Mouse (Mus musculus) embryo, embryonic 11 days (tissue): ENCODE data around the gene Palld.

Experiments
- DNase-seq: peaks from one replicate; pipeline ENCODE4 v3.0.0-alpha.2; 2015

Palld gene

GRCm38 (mm10) chr8:61625656-61626210, 276.8 kb downstream of the Palld start:
- no peak for DNase-seq

DNA sequence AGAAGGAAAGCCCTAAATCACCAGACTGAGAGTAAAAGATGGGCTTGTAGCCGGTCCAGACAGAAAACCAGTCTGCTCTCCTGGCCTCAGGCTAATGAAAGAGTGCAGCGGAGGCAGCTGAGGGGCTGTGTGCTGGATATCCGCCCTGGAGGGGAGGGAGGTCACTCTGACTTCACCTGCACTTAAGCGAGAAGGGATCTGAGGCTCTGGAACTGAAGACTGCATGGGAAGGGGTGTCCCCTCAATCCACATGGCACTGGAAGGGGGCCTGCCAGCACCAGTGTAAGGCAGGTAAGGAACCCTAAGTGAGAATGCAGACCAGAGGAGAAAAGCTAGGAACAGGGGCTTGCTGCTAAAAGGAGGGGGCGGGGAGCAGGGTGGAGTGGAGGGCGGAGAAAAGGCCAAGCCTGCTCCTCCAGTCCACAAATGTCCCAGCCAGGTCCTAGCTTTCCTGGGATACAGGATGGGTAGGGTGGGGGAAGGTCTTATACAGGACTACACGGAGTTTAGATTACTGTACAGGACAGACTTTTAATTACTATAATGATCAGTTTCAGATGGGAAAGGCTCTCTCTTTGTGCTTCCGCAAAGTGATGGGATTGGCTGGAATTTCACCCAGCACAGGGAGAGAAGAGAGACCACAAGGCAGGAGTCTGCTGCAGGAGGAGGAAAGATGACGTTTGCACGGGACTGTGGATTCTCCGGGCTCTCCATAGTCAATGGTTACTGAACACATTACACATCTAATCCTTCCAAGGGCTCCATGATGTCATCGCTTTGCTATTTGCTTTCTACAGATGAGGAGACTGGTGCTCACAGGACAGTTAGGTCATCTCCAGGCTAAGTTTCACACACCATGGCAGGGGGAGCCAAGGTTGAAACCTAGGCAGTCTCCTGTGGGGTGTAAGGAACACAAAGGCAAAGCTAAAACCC, 278.7 kb downstream of the Palld start:
- DNase-seq = peak; percentile 41

- no peak for DNase-seq
Measured at GRCm38 (mm10) chr8:61621300-61621699, 281.2 kb downstream of the Palld start.

- DNase-seq = no peak
Measured at GRCm38 (mm10) chr8:61617651-61618050, 284.8 kb downstream of the Palld start.

GRCm38 (mm10) chr8:61617049-61617448, 285.4 kb downstream of the Palld start:
- no peak for DNase-seq

- no peak for DNase-seq
Measured at GRCm38 (mm10) chr8:61615711-61616697, 286.5 kb downstream of the Palld start.

- no peak for DNase-seq
Measured at GRCm38 (mm10) chr8:61611741-61612140, 290.7 kb downstream of the Palld start.

GRCm38 (mm10) chr8:61611077-61611476, 291.4 kb downstream of the Palld start:
- no peak for DNase-seq

GRCm38 (mm10) chr8:61610546-61610945, 291.9 kb downstream of the Palld start:
- DNase-seq = no peak

DNA sequence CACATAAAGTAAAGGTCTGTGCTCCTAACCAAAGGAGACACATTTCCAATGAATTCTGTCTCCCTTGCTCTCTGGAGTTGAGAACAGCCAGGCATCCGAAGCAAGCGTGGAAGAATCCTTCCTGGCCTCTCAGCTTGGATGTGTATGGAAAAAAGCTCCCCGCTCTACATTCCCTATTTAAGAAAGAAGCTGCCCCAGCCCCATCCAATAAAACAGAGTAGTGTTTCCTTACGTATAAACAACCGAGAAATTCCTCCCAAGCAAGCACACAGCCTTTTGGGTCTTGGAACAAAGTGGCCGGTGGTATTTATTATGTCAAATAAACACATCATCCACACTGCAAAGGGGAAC, 295.1 kb downstream of the Palld start:
- DNase-seq = peak; percentile 62

DNA sequence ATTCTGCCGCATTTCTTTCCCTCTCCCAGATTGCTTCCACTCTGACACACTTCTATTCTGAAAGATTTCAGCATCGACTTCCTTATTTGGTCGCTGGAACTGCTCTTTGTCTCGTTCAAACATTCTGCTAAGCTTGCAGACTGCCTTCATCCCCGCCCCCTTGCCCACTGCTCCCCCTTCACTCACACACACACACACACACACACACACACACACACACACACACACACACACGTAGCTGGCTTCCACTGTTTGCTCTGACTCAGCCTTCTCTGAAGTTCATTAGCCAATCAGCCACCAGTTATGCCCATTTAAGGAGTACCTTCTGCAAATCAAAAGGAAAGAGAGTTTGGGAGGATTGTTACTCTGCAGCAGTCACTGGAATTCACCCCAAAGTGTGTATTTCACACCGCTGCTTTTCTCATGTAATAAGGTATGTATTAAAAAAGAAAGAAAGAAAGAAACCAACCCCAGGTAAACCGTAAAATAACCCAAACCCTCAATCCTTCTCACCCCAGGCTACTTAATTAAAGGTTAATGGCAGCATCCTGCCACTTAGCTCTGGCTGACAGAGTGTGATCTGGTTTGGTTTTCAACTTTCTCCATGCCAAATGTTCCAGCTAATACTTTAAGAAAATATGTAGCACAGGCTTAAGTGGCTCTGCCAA, 295.6 kb downstream of the Palld start:
- peak; percentile 78 for DNase-seq

DNA sequence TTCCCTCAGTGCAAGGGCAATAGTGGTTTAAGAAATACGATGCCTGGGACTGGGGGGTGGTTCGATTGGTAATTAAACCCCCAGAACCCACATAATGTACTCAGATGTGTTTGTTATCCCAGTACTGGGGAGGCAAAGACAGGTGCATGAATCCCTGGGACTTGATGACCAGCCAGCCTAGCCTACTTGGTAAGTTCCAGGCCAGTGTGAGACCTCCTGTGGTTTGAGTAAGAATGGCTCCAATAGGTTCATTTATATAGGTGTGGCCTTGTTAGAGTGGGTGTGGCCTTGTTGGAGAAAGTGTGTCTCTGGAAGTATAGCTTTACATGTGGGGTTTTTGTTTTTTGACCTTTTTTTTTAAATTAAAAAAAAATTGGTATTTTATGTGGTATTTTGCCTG, 297.6 kb downstream of the Palld start:
- no peak for DNase-seq

DNA sequence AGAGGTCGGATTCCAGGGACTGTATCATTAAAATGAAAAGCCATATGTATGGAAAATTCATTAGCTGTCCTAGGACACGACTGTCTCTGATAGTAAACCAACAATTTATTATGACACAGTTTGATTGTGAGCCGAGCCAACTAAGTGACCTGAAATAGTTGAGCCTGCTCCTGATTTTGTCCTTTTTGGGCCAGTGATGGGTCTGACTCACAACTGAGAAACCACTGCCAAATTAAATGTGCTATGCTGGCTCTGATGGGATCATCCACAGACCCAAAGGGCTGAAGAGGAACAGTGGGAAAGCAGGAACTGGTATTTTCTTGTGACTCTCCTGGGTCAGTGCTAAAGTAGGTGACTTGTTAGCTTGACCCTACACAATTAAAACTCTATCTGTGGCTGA, 305.6 kb downstream of the Palld start:
- DNase-seq = no peak

DNA sequence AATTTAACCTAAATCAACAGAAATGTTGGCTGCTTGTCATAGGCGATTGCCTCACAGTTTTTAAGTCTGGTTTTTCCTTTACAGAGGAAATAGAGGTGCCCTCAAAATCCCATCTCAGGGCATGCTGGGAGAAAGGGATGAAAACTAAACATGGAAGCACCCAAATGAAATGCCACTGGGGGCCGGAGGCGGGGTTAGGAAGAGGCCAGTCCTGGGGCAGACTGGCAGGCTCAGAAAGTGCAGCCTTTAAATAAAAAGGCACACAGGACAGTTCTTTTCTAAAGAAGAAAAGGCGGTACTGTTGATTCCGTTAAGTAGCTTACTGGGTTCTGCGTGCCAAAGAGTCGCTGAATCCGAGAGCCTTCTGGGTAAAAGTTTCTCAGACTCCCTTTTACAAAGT, 311.0 kb downstream of the Palld start:
- DNase-seq = peak; percentile 69

DNA sequence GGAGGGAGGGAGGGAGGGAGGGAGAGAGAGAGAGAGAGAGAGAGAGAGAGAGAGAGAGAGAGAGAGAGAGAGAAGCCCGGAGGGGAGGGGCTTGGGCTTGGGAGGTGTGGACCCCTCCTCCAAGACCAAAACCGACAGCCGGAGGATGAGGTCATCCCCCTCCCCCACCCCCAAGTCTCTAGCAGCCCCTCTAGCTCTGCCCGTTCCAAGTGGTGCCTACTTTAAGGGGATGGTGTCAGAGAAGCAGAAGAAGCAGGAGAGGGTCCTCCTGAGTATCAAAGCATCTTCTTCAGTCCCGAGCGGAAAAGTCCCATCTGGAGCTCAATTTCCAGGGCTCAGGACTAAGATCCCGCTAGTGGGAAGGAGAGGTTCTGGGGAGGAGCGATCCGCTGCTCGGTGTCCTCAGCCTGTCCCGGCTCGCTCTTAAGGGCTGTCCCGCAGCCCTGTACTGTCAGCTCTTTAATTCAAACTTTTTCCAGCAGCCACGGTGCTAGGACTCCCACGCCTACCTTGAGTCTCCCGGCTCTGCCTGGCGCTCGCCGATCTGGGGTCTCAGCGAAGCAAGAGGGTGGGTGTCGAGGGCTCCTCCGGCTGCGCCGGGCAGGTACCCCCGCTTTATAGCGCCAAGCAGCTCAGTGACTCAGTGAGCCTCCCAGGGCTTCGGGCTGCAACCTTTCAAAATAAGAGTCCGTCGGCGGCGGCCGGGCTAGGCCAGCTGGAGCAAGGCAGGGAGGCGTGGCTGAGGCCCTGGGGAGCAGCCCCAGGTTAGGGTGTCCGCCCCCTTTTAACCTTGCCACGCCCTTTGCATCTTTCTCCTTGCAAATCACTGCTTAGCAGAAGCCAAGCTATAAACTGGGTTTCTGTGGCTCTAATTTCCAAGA, 311.7 kb downstream of the Palld start:
- peak; percentile 93 for DNase-seq

GRCm38 (mm10) chr8:61589972-61590391, 312.5 kb downstream of the Palld start:
- peak; percentile 55 for DNase-seq

DNA sequence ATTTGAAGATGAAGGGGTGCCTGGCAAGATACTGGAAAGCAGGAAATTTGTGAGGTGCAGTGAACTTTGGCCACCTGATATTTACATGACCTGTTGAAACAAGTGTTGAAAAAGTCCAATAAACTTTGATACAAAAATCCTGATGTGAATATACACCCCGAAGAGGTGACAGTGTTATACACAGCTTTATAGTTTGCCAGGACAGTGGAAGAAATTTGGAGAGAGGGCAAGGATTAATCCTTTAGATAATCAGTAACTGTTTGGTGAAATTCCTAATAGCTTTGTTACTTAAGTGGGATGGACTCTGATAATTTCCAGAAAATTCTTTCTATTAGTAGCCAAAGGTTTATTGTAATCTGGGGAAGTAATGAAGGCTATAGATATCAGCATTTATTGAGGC, 314.2 kb downstream of the Palld start:
- DNase-seq = no peak

DNA sequence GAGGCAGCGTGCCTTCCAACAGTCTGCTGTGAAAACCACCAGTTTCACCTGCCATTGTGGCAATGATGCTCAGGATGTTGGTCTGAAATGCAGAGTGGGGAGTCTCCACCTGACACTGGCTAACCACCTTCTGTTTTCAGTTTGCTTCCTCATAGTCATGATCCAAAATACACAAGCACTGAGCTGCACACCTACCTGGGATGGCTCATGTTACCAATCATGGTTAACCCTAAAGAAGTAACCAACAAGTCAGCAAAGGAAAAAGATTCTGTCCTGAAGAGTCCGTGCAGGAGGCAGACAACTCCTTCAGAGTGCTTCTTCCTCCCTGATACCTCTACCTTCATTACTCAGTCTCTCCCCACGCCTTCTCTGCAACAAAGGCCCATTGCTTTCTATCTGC, 314.8 kb downstream of the Palld start:
- DNase-seq = no peak

GRCm38 (mm10) chr8:61586529-61586928, 316.0 kb downstream of the Palld start:
- DNase-seq = no peak

- no peak for DNase-seq
Measured at GRCm38 (mm10) chr8:61585746-61586145, 316.7 kb downstream of the Palld start.

GRCm38 (mm10) chr8:61584714-61585383, 317.6 kb downstream of the Palld start:
- DNase-seq = no peak
